Mouse (Mus musculus) embryonic facial prominence, embryonic 14.5 days (tissue): ENCODE data around the gene Cbwd1. TPM values are rescaled to one million over a fixed set of nuclear protein-coding genes. Genes with fewer than 3 reads are reported as not detected.

Source experiments
- ATAC-seq: fragments of 200-750 bp; cut with Nextera tagmentation; 2 replicates; pipeline ENCODE4 v1.8.0; 2017; ENCODE audit warnings: low read depth, moderate number of reproducible peaks, moderate TSS enrichment
- DNase-seq: peaks from one replicate; pipeline ENCODE4 v3.0.0-alpha.2; 2015; ENCODE audit warnings: low spot score
- H3K27ac ChIP-seq: fragments of 300-500 bp; sonication (generic); replicated peaks from 2 replicates; pipeline ENCODE4 v1.5.1; 2014; ENCODE audit warnings: low read depth, mild to moderate bottlenecking, low read length, moderate library complexity
- H3K27me3 ChIP-seq: fragments of 300-500 bp; sonication (generic); replicated peaks from 2 replicates; pipeline ENCODE4 v1.6.1; 2014; ENCODE audit warnings: low read length; ENCODE audit not compliant: control insufficient read depth, insufficient read depth
- H3K36me3 ChIP-seq: fragments of 300-500 bp; sonication (generic); 2 replicates; pipeline ENCODE4 v1.6.1; 2014; ENCODE audit warnings: low read length, mixed read lengths; ENCODE audit not compliant: control insufficient read depth, insufficient read depth
- H3K4me1 ChIP-seq: fragments of 300-500 bp; sonication (generic); 2 replicates; pipeline ENCODE4 v1.6.1; 2014; ENCODE audit warnings: antibody characterized with exemption, low read length; ENCODE audit not compliant: control insufficient read depth, insufficient read depth
- H3K4me2 ChIP-seq: fragments of 300-500 bp; sonication (generic); 2 replicates; pipeline ENCODE4 v1.6.1; 2014; ENCODE audit warnings: low read depth, mild to moderate bottlenecking, low read length, moderate library complexity, mixed read lengths
- H3K4me3 ChIP-seq: fragments of 300-500 bp; sonication (generic); 2 replicates; pipeline ENCODE4 v1.5.1; 2014; ENCODE audit warnings: low read depth, mild to moderate bottlenecking, low read length
- H3K9ac ChIP-seq: fragments of 300-500 bp; sonication (generic); 2 replicates; pipeline ENCODE4 v1.6.1; 2014; ENCODE audit warnings: low read depth, mild to moderate bottlenecking, low read length, moderate library complexity, mixed read lengths
- H3K9me3 ChIP-seq: fragments of 300-500 bp; sonication (generic); 2 replicates; pipeline ENCODE4 v1.6.1; 2016; ENCODE audit warnings: low read length; ENCODE audit not compliant: control insufficient read depth
- WGBS: fragments of 180-500 bp; shearing (Covaris S2); extraction: QIAGEN DNeasy Blood & Tissue Kit; methylation state at CpG from one replicate; pipeline ENCODE4 v1.1.7; 2014; 5-methylcytosine and 5-hydroxymethylcytosine counted together
- polyA plus RNA-seq: library from polyadenylated mRNA; unstranded; fragments of >200 nt; fragmentation: Nextera tagmentation; extraction: Ambion mirVana; gene quantifications from 2 replicates; pipeline ENCODE4 v1.2.1, GENCODE M21; 2014

Cbwd1 gene
- polyA plus RNA-seq, 1 experiment from 2014 or later = 20.0 TPM

DNA sequence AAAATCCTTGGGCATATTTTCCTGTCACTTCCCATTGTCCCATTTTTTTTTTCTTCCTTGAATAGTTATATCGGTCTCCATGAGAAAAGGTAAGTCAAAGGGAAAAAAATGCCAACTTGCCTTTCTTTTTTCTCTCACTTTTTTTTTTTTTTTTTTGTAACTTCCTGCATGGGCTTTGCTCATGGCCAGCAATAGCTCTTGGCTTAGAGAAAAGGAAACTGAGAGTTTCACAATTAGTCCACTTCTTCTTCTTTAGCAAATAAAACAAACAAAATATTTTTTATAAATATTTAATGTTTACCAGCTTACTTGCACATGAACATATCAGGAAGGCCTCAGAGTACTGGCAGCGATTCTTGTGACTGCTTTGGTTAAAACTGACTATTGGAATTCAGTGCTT, 4.8 kb upstream of the Cbwd1 start:
- Histone ChIP-seq H3K9me3 (no peaks in the 10 kb centered on the region), H3K36me3 (no peaks in the 10 kb centered on the region), H3K4me2 (no peak overlapping the region), H3K27ac (no peak overlapping the region), H3K9ac (no peak overlapping the region), H3K4me1 (no peaks in the 10 kb centered on the region), H3K27me3 (no peaks in the 10 kb centered on the region), H3K4me3 (no peak overlapping the region)
- DNase-seq (no peak), ATAC-seq (no peak)
- WGBS = 79% methylated on average over 2 of the region's 2 CpGs

DNA sequence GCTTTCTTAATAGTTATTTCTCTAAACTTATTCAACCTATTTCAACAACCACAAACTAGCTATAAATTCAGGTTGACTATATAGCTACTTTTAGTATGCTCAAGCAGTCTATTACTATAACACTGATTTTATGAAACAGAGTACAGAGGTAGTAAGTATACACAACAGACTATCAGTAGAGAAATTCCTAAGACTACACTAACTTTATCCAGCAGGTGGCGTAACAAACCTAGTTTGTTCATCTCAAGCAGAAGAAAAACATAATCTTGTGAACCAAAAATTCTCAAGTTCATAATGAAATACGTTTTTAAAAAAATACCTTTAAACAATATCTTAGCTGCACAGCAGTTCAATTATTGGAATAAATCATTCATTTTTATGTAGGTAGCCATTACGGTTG, 2.9 kb downstream of the Cbwd1 start:
- Histone ChIP-seq H3K4me1 (peaks cover 5% of the 10 kb centered on the region; the same call in 1 of the 2 replicates), H3K4me2 (no peak overlapping the region), H3K27me3 (no peaks in the 10 kb centered on the region), H3K9me3 (no peaks in the 10 kb centered on the region), H3K27ac (no peak overlapping the region), H3K4me3 (no peak overlapping the region), H3K36me3 (peaks cover 28% of the 10 kb centered on the region; the same call in 1 of the 2 replicates), H3K9ac (no peak overlapping the region)
- DNase-seq = peak; percentile 72
- no peak for ATAC-seq
- WGBS = 39% methylated on average over 3 of the region's 3 CpGs

DNA sequence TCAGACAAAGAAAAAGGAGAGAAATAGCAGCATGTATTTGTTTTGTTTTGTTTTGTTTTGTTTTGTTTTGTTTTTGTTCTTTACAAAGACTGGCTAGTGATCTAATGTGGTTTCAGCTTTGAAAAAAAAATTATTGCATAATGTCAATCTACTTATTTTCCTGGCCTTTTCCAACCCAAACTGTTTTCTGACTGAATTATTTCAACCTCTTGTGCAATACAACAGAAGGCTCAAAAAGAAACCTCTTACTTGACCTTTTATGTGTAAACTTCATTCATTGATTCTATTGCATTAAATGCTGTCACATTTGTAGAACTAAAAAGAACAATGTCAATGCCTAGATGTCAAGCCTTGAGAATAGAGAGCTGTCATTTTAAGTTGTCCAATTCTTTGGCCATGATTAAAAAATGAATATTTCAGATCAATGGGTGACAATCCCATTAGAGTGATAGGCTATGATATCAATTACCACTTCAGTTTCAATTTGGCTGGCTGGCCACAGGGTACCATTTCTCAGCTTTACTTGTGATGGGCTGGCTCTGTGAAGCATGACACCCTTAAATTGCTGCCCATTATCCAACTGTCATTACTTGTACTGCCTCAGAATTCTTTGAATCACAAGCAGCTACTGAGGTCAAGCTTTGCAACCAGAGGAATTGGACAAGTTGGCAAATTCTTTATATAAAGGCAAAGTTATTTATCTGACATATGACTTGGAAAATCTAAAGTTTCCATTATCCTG, 15.7 kb downstream of the Cbwd1 start:
- 0 out of 2 replicates have a peak, but pooled peaks cover 4% of the 10 kb centered on the region for H3K36me3 ChIP-seq
- no peak for ATAC-seq
- no peak overlapping the region for H3K4me3 ChIP-seq
- no peaks in the 10 kb centered on the region for H3K27me3 ChIP-seq
- no peak overlapping the region for H3K4me2 ChIP-seq
- H3K9me3 ChIP-seq = no peaks in the 10 kb centered on the region
- no peak overlapping the region for H3K27ac ChIP-seq
- no peaks in the 10 kb centered on the region for H3K4me1 ChIP-seq
- no peak for DNase-seq
- no peak overlapping the region for H3K9ac ChIP-seq

DNA sequence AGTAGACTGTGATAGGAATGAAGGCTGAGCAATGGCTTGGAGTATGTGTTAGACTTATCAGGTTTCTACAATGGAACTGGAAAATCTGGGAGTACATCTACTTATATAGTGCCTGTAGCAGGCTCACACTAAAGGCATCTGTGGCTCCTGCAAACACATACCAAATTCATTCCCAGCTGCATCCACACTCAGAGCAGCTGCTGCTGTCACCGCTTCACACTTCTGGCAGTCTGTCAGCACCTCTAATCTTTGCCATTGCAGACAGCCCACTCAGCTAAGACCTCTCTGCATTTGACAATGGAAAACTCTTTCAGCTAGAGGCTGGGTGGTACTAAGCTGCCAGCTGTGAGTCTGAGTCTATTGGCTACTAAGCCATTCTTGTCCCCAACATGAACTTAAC, 24.3 kb downstream of the Cbwd1 start:
- no peaks in the 10 kb centered on the region for H3K4me1 ChIP-seq
- DNase-seq = peak; percentile 87
- WGBS = 82% methylated on average over 1 of the region's 1 CpGs
- H3K27me3 ChIP-seq = no peaks in the 10 kb centered on the region
- no peak overlapping the region for H3K4me3 ChIP-seq
- no peaks in the 10 kb centered on the region for H3K9me3 ChIP-seq
- no peak overlapping the region for H3K9ac ChIP-seq
- ATAC-seq = peak; percentile 85; the same call in 1 of the 2 replicates
- 0 out of 2 replicates have a peak, but pooled peaks cover 18% of the 10 kb centered on the region for H3K36me3 ChIP-seq
- no peak overlapping the region for H3K4me2 ChIP-seq
- no peak overlapping the region for H3K27ac ChIP-seq

DNA sequence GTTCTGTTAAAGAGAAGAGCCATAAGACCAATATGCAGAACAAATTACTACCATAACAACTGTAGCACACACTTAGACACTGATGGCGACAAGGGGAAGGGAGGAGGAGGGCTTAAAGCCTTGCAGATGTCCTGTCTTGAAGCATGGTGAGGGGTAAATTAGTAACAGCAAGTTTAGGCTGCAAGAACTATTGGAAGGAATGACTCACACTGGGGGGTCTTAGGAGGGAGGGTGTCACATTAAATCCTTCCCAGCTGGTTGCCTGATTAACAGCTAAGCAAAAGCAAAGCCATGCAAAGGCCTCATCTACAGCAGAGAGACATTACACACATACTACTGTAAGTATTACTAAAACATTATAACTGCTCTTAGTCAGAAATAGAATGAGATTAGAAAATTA, 32.4 kb downstream of the Cbwd1 start:
- Histone ChIP-seq H3K9me3 (no peaks in the 10 kb centered on the region), H3K4me3 (no peak overlapping the region), H3K36me3 (no peaks in the 10 kb centered on the region), H3K27ac (no peak overlapping the region), H3K27me3 (no peaks in the 10 kb centered on the region), H3K9ac (no peak overlapping the region), H3K4me1 (no peaks in the 10 kb centered on the region), H3K4me2 (no peak overlapping the region)
- DNase-seq (peak; percentile 84), ATAC-seq (peak; percentile 44; the same call in 1 of the 2 replicates)
- WGBS = 35% methylated on average over 1 of the region's 1 CpGs

DNA sequence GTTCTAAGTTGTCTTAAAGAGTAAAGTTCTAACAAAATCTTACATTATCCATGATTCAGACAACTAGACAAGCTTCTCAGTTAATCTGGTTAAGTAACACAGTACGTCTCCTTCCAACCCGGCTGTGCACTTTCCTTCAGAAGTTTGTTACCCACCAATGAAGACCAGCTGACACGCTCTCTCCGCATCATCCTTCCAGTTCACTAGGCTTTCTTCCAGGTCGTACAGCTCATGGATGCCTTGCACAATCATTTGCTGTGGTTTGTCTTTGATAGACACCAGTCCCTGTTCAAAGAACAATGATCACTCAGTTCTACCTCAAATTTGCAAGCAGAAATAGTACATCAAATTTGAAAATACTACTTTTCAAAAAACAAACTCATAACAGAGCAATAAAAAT, 40.5 kb downstream of the Cbwd1 start:
- Histone ChIP-seq H3K36me3 (peaks cover 26% of the 10 kb centered on the region), H3K27ac (no peak overlapping the region), H3K9ac (no peak overlapping the region), H3K4me2 (no peak overlapping the region), H3K27me3 (no peaks in the 10 kb centered on the region), H3K4me1 (no peaks in the 10 kb centered on the region), H3K4me3 (no peak overlapping the region), H3K9me3 (no peaks in the 10 kb centered on the region)
- DNase-seq (no peak), ATAC-seq (no peak)
- WGBS = 79% methylated on average over 5 of the region's 5 CpGs

DNA sequence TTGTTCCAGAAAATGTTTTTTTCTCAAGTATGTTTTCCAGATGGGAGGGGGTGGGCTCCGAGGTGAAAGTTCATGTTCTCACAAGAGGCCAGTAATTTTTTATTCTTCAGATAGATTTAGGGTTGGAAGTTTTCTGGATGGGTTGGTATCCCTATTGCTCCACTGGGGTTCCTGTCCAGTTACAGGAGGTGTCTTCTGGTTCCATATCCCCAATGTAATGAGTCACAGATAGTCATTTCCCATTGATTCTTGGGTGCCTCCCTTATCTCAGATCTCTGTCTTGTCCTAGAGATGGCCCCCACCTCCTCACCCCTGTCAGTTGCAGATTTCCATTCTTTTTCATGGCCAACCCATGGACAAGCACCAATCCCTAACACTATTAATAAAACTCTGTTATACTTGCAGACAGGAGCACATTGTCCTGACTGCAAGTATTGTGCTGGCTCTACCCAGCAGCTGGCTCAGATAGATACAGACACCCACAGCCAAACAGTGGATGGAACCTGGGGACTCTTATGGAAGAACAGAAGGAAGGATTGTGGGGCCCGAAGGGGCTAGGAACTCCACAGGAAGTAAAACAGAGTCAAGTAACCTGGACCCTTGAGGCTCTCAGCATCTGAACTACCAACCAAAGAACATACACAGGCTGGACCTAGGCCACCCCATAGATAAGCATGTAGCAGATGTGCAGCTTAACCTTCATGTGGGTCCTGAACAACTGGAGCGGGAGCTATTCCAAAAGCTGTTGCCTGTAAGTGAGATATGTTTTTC, 52.8 kb downstream of the Cbwd1 start:
- H3K9ac ChIP-seq = no peak overlapping the region
- ATAC-seq (no peak), DNase-seq (no peak)
- H3K4me3 ChIP-seq = no peak overlapping the region
- WGBS = 88% methylated on average over 3 of the region's 3 CpGs
- no peak overlapping the region for H3K27ac ChIP-seq
- no peak overlapping the region for H3K4me2 ChIP-seq
- H3K9me3 ChIP-seq = no peaks in the 10 kb centered on the region
- no peaks in the 10 kb centered on the region for H3K36me3 ChIP-seq
- H3K4me1 ChIP-seq = no peaks in the 10 kb centered on the region
- H3K27me3 ChIP-seq = peaks cover 21% of the 10 kb centered on the region

DNA sequence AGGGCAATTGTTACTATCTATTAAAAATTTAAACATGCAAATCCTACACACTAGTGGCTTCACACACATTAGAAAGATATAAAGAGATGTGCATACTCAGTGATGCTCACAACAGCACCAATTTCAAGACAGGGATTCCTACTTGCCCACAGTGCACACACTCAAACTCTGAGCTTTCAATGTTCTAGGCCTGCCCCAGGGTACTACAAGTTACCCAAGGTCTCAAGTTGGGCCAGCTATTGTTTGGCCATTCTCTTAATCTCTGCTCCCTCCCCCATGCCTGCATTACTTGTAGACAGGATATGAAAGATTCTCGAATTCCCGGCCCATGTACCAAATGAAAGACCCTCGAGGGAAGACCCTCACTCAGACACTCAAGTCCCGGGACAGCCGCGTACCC, 53.8 kb downstream of the Cbwd1 start:
- Histone ChIP-seq H3K4me1 (no peaks in the 10 kb centered on the region), H3K9ac (no peak overlapping the region), H3K4me3 (no peak overlapping the region), H3K27ac (no peak overlapping the region), H3K27me3 (peaks cover 31% of the 10 kb centered on the region), H3K4me2 (no peak overlapping the region), H3K9me3 (no peaks in the 10 kb centered on the region), H3K36me3 (no peaks in the 10 kb centered on the region)
- ATAC-seq (no peak), DNase-seq (no peak)
- WGBS = 83% methylated on average over 4 of the region's 6 CpGs
